9 mouse cellular contexts compared by ENCODE assay signal in the genomic region with DNA sequence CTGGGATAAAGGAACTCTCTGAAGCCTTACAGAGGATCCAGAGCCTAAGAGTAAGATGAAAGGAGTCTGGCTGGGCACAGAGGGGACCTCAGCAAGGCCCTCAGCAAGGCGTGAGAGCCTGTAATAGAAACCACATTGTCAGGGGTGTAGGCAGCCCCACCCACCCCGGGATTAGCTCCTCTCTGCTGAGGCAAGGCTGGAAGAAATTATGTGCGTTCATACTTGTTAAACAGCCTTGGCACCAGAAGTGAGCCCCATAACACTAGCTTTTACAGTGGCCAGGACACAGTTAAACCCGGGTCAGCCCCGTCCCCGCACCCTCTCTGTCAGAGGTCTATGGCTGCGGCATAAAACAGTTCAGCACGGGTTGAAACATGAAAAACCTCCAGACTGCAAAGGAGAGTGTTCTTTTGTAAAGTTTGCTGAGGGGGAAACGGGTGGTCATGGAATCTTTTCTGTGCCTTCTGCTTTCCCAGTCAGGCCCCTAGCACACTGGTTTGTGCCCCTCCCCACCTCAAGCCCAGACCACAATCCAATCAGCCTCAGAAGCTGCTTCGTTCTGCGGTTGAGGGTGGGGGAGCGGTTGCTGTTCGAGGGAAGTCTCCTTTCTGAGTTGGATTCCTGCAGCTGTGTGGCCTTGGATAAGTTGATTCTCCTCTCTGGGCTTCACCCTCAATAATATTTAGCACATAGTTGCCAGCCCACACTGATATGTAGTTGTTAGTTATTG.
DNase-seq lines count a peak whose midpoint lies in the region; ATAC-seq and TF ChIP-seq lines count a peak whose summit lies in the region.
"Had no signal": no experiment of that assay in that cellular context is flagged by ENCODE, and none has a peak within 500 bp of the region (broad histone marks: within the 10 kb centered on the region; RNA-seq: fewer than 3 reads in every experiment).

No protein-coding gene starts in this region.

- no peaks in the 10 kb centered on the region for H3K27me3 ChIP-seq in liver, embryonic 13.5 days
- no peaks in the 10 kb centered on the region for H3K27me3 ChIP-seq in liver, postnatal 0 days (ENCODE audit: insufficient read depth, low read length)
- H3K27me3 ChIP-seq in limb, embryonic 15.5 days, result no peaks in the 10 kb centered on the region

- H3K4me1 ChIP-seq in liver, embryonic 13.5 days (replicated peaks), result no peaks in the 10 kb centered on the region
- H3K4me1 ChIP-seq in liver, postnatal 0 days (ENCODE audit: insufficient read depth), result no peaks in the 10 kb centered on the region
- H3K4me1 ChIP-seq in limb, embryonic 15.5 days, result peaks cover 68% of the 10 kb centered on the region

- no peak overlapping the region for H3K4me3 ChIP-seq in gastrocnemius, adult 2 months
- H3K4me3 ChIP-seq in liver, embryonic 13.5 days (replicated peaks), result no peak overlapping the region
- H3K4me3 ChIP-seq in liver, postnatal 0 days (ENCODE audit: low read depth, low read length), result no peak overlapping the region
- H3K4me3 ChIP-seq in limb, embryonic 15.5 days, result no peak overlapping the region

- no peaks in the 10 kb centered on the region for H3K36me3 ChIP-seq in liver, embryonic 13.5 days
- no peaks in the 10 kb centered on the region for H3K36me3 ChIP-seq in liver, postnatal 0 days (replicated peaks; ENCODE audit: insufficient read depth, low read length)
- no peaks in the 10 kb centered on the region for H3K36me3 ChIP-seq in limb, embryonic 15.5 days

- intact Hi-C loops in gastrocnemius, adult 2 months (cut with DNase I), result no loop called here

- H3K9ac ChIP-seq in liver, embryonic 13.5 days, result no peak overlapping the region
- H3K9ac ChIP-seq in liver, postnatal 0 days (replicated peaks), result no peak overlapping the region
- H3K9ac ChIP-seq in limb, embryonic 15.5 days, result no peak overlapping the region

- 13% methylated on average over 13 of the region's 13 CpGs for WGBS in liver, embryonic 13.5 days (ENCODE audit: insufficient replicate concordance)
- 17% methylated on average over 13 of the region's 13 CpGs for WGBS in liver, postnatal 0 days (ENCODE audit: insufficient replicate concordance)
- 7% methylated on average over 13 of the region's 13 CpGs for WGBS in limb, embryonic 15.5 days

- peak; percentile 30 for DNase-seq in gastrocnemius, adult 2 months
- DNase-seq in gastrocnemius, postnatal 10 days, result no peak
- DNase-seq in liver, embryonic 13.5 days, result peak; percentile 3
- DNase-seq in liver, postnatal 0 days, result no peak
- peak; percentile 76 for DNase-seq in embryo, embryonic 10.5 days (ENCODE audit: low spot score)
- no peak for DNase-seq in adrenal gland, postnatal 4 days (ENCODE audit: low spot score in 2 of 2)
- no peak for DNase-seq in frontal cortex, postnatal 25 days (ENCODE audit: low spot score in 2 of 2)
- DNase-seq: lung, postnatal 10 days had no signal

- TF ChIP-seq EP300 in liver, postnatal 0 days (IDR thresholded peaks at IDR 0.05; ENCODE audit: low read depth), result no peak

- H3K9me3 ChIP-seq in liver, embryonic 13.5 days (replicated peaks), result no peaks in the 10 kb centered on the region
- no peaks in the 10 kb centered on the region for H3K9me3 ChIP-seq in liver, postnatal 0 days (ENCODE audit: low read length)
- H3K9me3 ChIP-seq in limb, embryonic 15.5 days, result no peaks in the 10 kb centered on the region

- H3K27ac ChIP-seq in gastrocnemius, adult 2 months, result no peak overlapping the region
- no peak overlapping the region for H3K27ac ChIP-seq in liver, embryonic 13.5 days
- no peak overlapping the region for H3K27ac ChIP-seq in liver, postnatal 0 days (ENCODE audit: low read depth)
- peak overlapping the region; percentile 82 for H3K27ac ChIP-seq in limb, embryonic 15.5 days

- no peak overlapping the region for H3K4me2 ChIP-seq in liver, embryonic 13.5 days
- no peak overlapping the region for H3K4me2 ChIP-seq in liver, postnatal 0 days (ENCODE audit: low read depth, low read length)
- H3K4me2 ChIP-seq in limb, embryonic 15.5 days, result peak overlapping the region; percentile 24; the same call in 1 of the 2 replicates

- ATAC-seq in liver, embryonic 13.5 days (ENCODE audit: low read depth), result no peak
- ATAC-seq in liver, postnatal 0 days, result no peak
- peak; percentile 77 for ATAC-seq in limb, embryonic 15.5 days (ENCODE audit: insufficient number of reproducible peaks, low FRiP score, low TSS enrichment, low read depth)

- TF ChIP-seq CTCF in gastrocnemius, adult 2 months (IDR thresholded peaks at IDR 0.05), result no peak
- TF ChIP-seq CTCF in liver, postnatal 0 days (IDR thresholded peaks at IDR 0.05; ENCODE audit: low read depth), result no peak

Comparison
In these comparisons a context has a peak if more than half of its experiments do, and no peak if none do; other contexts are left out.
1. DNase-seq: peak in gastrocnemius, adult 2 months (single experiment), liver, embryonic 13.5 days (single experiment) and embryo, embryonic 10.5 days (single experiment); none in gastrocnemius, postnatal 10 days (single experiment), liver, postnatal 0 days (single experiment), adrenal gland, postnatal 4 days (0 of 2) and frontal cortex, postnatal 25 days (0 of 2).